Mouse (Mus musculus) heart, embryonic 14.5 days (tissue): Measurements from ENCODE around the gene Cd3d. TPM values are rescaled to one million over a fixed set of nuclear protein-coding genes. Genes with fewer than 3 reads are reported as not detected.

ENCODE experiments used
- ATAC-seq: fragments of 200-750 bp; cut with Nextera tagmentation; 2 replicates; pipeline ENCODE4 v1.8.0; 2017; ENCODE audit warnings: low read depth, moderate TSS enrichment; ENCODE audit not compliant: insufficient number of reproducible peaks, insufficient read depth, low FRiP score
- H3K27ac ChIP-seq, 2 experiments: fragments of 200-500 bp in 1 of 2; fragments of 300-500 bp in 1 of 2; sonication (generic) in 1 of 2; replicated peaks in 1 of 2; 2 replicates each; pipeline ENCODE4 v1.5.1; 2012 to 2014; ENCODE audit warnings: low read depth in 2 of 2, low read length in 2 of 2, control low read depth in 1 of 2, mild to moderate bottlenecking in 1 of 2, mixed read lengths in 1 of 2; ENCODE audit not compliant: control insufficient read depth in 1 of 2, insufficient read depth in 1 of 2
- H3K27me3 ChIP-seq: fragments of 300-500 bp; sonication (generic); 2 replicates; pipeline ENCODE4 v1.6.1; 2014; ENCODE audit warnings: mild to moderate bottlenecking, low read length, control low read depth; ENCODE audit not compliant: control insufficient read depth, insufficient read depth
- H3K36me3 ChIP-seq: fragments of 300-500 bp; sonication (generic); 2 replicates; pipeline ENCODE4 v1.6.1; 2014; ENCODE audit warnings: mild to moderate bottlenecking, control low read depth, low read length, mixed read lengths; ENCODE audit not compliant: control insufficient read depth, insufficient read depth
- H3K4me1 ChIP-seq, 2 experiments: fragments of 200-500 bp in 1 of 2; fragments of 300-500 bp in 1 of 2; sonication (generic) in 1 of 2; 2 replicates each; pipeline ENCODE4 v1.6.1; 2012 to 2014; ENCODE audit warnings: low read length in 2 of 2, control low read depth in 1 of 2, mixed read lengths in 1 of 2; ENCODE audit not compliant: control insufficient read depth in 2 of 2, insufficient read depth in 2 of 2
- H3K4me2 ChIP-seq: fragments of 300-500 bp; sonication (generic); 2 replicates; pipeline ENCODE4 v1.6.1; 2014; ENCODE audit warnings: mild to moderate bottlenecking, low read length
- H3K4me3 ChIP-seq, 2 experiments: fragments of 200-500 bp in 1 of 2; fragments of 300-500 bp in 1 of 2; sonication (generic) in 1 of 2; 2 replicates each; pipeline ENCODE4 v1.5.1; 2012 to 2014; ENCODE audit warnings: low read length in 2 of 2, mild to moderate bottlenecking in 2 of 2, control low read depth in 1 of 2, low read depth in 1 of 2, moderate library complexity in 1 of 2; ENCODE audit not compliant: control insufficient read depth in 1 of 2, insufficient read depth in 1 of 2
- H3K9ac ChIP-seq: fragments of 300-500 bp; sonication (generic); 2 replicates; pipeline ENCODE4 v1.6.1; 2014; ENCODE audit warnings: mild to moderate bottlenecking, low read length
- H3K9me3 ChIP-seq: fragments of 300-500 bp; sonication (generic); 2 replicates; pipeline ENCODE4 v1.6.1; 2016; ENCODE audit warnings: low read length, control low read depth; ENCODE audit not compliant: control insufficient read depth
- WGBS: fragments of 180-500 bp; shearing (Covaris S2); extraction: QIAGEN DNeasy Blood & Tissue Kit; methylation state at CpG from one replicate; pipeline ENCODE4 v1.1.7; 2014; 5-methylcytosine and 5-hydroxymethylcytosine counted together
- polyA plus RNA-seq: library from polyadenylated mRNA; unstranded; fragments of >200 nt; fragmentation: Nextera tagmentation; extraction: Ambion mirVana; gene quantifications from 2 replicates; pipeline ENCODE4 v1.2.1, GENCODE M21; 2014

Cd3d gene
- polyA plus RNA-seq, 1 experiment from 2014 or later = not detected

- peaks cover 4% of the 10 kb centered on the region; the same call in 1 of the 2 replicates for H3K27me3 ChIP-seq
- H3K9ac ChIP-seq = no peak overlapping the region
- no peak overlapping the region for H3K27ac ChIP-seq
- H3K4me2 ChIP-seq = no peak overlapping the region
- WGBS = 79% methylated on average over 2 of the region's 2 CpGs
- 0 out of 4 replicates have a peak, but pooled peaks cover 0 to 4% of the 10 kb centered on the region in 2 experiments for H3K4me1 ChIP-seq
- no peak overlapping the region for H3K4me3 ChIP-seq
- H3K9me3 ChIP-seq = no peaks in the 10 kb centered on the region
- no peak for ATAC-seq
- no peaks in the 10 kb centered on the region for H3K36me3 ChIP-seq
Observed at GRCm38 (mm10) chr9:44981104-44981503, 482 bp upstream of the Cd3d start.

- Histone ChIP-seq H3K9ac (no peak overlapping the region), H3K4me1 (peaks cover 2 to 6% of the 10 kb centered on the region in 2 experiments; a peak in 1 of 4 replicates), H3K27me3 (peaks cover 4% of the 10 kb centered on the region; the same call in 1 of the 2 replicates), H3K9me3 (no peaks in the 10 kb centered on the region), H3K4me2 (no peak overlapping the region), H3K4me3 (no peak overlapping the region), H3K27ac (no peak overlapping the region), H3K36me3 (no peaks in the 10 kb centered on the region)
- 85% methylated on average over 8 of the region's 8 CpGs for WGBS
- ATAC-seq = no peak
Observed at GRCm38 (mm10) chr9:44982081-44982480, 495 bp downstream of the Cd3d start.

DNA sequence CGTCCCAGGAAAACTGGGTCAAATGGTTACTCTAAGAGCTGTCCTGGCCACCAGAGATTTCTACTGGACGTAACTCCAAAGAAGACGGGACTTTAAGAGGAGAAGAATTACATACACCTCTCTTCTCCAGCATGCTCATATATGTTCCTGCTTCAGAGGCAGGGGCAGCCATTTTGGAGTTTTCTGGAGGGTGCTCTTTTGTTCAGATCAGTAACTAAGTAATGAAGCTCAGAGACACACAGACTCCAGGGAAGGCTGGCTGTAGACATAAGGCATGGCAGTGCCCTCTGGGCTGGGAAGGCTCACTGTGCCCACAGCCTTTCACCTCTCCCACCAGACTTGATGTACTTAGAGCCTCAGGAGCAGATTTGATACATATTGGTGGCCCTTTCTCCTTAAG lies 945 bp downstream of the Cd3d start:
- Histone ChIP-seq H3K36me3 (no peaks in the 10 kb centered on the region), H3K4me1 (peaks cover 2 to 6% of the 10 kb centered on the region in 2 experiments; a peak in 1 of 4 replicates), H3K27me3 (peaks cover 4% of the 10 kb centered on the region; the same call in 1 of the 2 replicates), H3K9ac (no peak overlapping the region), H3K4me3 (no peak overlapping the region), H3K27ac (no peak overlapping the region), H3K4me2 (no peak overlapping the region), H3K9me3 (no peaks in the 10 kb centered on the region)
- WGBS = 80% methylated on average over 3 of the region's 3 CpGs
- ATAC-seq = no peak

- Histone ChIP-seq H3K9ac (no peak overlapping the region), H3K4me3 (no peak overlapping the region), H3K4me1 (peaks cover 2 to 6% of the 10 kb centered on the region in 2 experiments; a peak in 1 of 4 replicates), H3K27ac (no peak overlapping the region), H3K4me2 (no peak overlapping the region), H3K27me3 (peaks cover 3% of the 10 kb centered on the region; the same call in 1 of the 2 replicates), H3K36me3 (no peaks in the 10 kb centered on the region), H3K9me3 (no peaks in the 10 kb centered on the region)
- no peak for ATAC-seq
- 56% methylated on average over 2 of the region's 2 CpGs for WGBS
Observed at GRCm38 (mm10) chr9:44983001-44983400, 1.4 kb downstream of the Cd3d start.

DNA sequence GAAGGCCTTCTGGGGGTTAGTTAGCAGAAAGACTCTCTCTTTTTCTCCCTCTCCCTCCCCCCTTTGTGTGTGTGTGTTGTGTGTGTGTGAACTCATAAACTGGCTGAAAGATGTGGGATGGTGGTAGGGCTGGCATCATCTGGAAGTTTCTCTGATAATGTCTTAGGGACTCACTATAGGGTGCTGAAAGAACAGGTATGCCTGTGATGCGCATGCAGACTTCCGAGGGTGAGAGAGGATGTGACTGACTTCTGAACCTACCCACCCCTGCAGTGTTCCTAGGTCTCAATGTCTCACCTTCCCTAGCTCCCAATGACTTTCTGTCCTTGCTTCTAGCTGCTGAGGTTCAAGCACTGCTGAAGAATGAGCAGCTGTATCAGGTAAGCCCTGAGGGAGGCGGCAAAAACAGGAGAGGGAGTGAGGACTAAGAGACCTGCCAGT lies 4.2 kb downstream of the Cd3d start:
- Histone ChIP-seq H3K27ac (no peak overlapping the region), H3K27me3 (no peaks in the 10 kb centered on the region), H3K4me1 (peaks cover 2 to 6% of the 10 kb centered on the region in 2 experiments; a peak in 1 of 4 replicates), H3K9me3 (no peaks in the 10 kb centered on the region), H3K9ac (no peak overlapping the region), H3K4me3 (no peak overlapping the region), H3K4me2 (peak overlapping the region; percentile 29; the same call in 1 of the 2 replicates), H3K36me3 (no peaks in the 10 kb centered on the region)
- no peak for ATAC-seq
- WGBS = 67% methylated on average over 3 of the region's 3 CpGs

DNA sequence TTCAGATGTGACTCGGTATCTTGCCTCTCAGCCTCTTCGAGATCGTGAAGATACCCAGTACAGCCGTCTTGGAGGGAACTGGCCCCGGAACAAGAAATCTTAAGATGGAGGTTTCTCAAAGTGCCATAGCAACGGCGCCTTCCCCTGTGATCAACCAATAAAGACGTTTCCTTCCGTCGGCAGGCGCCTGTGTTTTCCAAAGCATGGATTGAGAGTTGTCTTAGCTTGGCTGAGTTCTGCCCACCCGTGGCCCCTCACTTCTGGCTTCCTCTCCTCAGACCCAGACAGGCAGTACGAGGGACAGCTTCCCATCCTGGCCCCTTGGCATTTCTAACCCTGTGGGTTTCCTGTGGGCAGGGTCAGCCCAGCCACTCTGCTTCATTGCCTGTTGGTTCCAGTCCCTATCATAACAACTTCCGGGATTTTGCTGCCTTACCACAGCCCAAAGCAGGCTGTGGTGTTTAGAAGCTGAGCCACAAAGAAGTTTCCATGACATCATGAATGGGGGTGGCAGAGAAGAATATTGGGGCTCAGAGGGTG lies 4.7 kb downstream of the Cd3d start:
- Histone ChIP-seq H3K27me3 (no peaks in the 10 kb centered on the region), H3K4me3 (no peak overlapping the region), H3K4me1 (peaks cover 2 to 6% of the 10 kb centered on the region in 2 experiments; a peak in 1 of 4 replicates), H3K36me3 (no peaks in the 10 kb centered on the region), H3K9ac (no peak overlapping the region), H3K9me3 (no peaks in the 10 kb centered on the region), H3K4me2 (peak overlapping the region; percentile 29), H3K27ac (no peak overlapping the region)
- 56% methylated on average over 14 of the region's 14 CpGs for WGBS
- ATAC-seq = no peak

DNA sequence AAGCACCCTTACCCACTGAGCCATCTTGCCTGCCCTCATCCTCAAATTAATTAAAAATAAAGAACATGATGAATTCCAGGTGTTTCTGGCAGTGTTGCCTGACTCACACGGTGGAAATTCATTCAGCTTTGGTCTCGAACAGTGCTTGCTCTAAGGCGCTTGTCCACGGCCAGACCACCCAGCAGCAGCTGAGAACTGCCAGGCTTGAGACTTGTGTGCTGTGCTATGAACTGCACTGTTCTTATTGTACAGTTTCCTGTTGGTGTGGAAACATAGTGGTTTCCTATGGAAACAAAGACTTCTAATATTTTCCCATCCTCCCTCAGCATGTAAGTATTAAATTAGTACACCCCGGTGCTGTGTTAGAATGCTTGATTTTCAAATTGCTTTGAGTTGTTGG lies 5.4 kb downstream of the Cd3d start:
- Histone ChIP-seq H3K9ac (no peak overlapping the region), H3K4me2 (no peak overlapping the region), H3K4me3 (no peak overlapping the region), H3K4me1 (peaks cover 2 to 6% of the 10 kb centered on the region in 2 experiments; a peak in 1 of 4 replicates), H3K27ac (no peak overlapping the region), H3K9me3 (no peaks in the 10 kb centered on the region), H3K36me3 (no peaks in the 10 kb centered on the region), H3K27me3 (no peaks in the 10 kb centered on the region)
- ATAC-seq = no peak
- WGBS = 60% methylated on average over 5 of the region's 5 CpGs

- H3K27me3 ChIP-seq = no peaks in the 10 kb centered on the region
- WGBS = 73% methylated on average over 2 of the region's 2 CpGs
- no peak for ATAC-seq
Observed at GRCm38 (mm10) chr9:44991821-44992220, 10.2 kb downstream of the Cd3d start.

More at GRCm38 (mm10) chr9:44991821-44992220, 10.2 kb downstream of the Cd3d start:
- H3K9me3 ChIP-seq = no peaks in the 10 kb centered on the region
- H3K4me3 ChIP-seq = no peak overlapping the region
- no peaks in the 10 kb centered on the region for H3K36me3 ChIP-seq
- no peak overlapping the region for H3K27ac ChIP-seq
- no peaks in the 10 kb centered on the region for H3K4me1 ChIP-seq
- no peak overlapping the region for H3K4me2 ChIP-seq
- no peak overlapping the region for H3K9ac ChIP-seq
